Mouse (Mus musculus) forebrain, postnatal 0 days (tissue): ENCODE data around the gene Snd1. TPM values are rescaled to one million over a fixed set of nuclear protein-coding genes. Genes with fewer than 3 reads are reported as not detected.

Source experiments
- ATAC-seq: fragments of 200-750 bp; cut with Nextera tagmentation; 2 replicates; pipeline ENCODE4 v1.8.0; 2017; ENCODE audit warnings: mild to moderate bottlenecking, moderate library complexity
- DNase-seq: peaks from one replicate; pipeline ENCODE4 v3.0.0-alpha.2; 2015
- H3K27ac ChIP-seq: fragments of 300-500 bp; sonication (generic); 2 replicates; pipeline ENCODE4 v1.5.1; 2014; ENCODE audit warnings: low read depth, mild to moderate bottlenecking, antibody characterized with exemption, low read length, moderate library complexity, mixed read lengths
- H3K27me3 ChIP-seq: fragments of 300-500 bp; sonication (generic); 2 replicates; pipeline ENCODE4 v1.6.1; 2014; ENCODE audit warnings: mild to moderate bottlenecking, low read length, mixed read lengths; ENCODE audit not compliant: insufficient read depth
- H3K36me3 ChIP-seq: fragments of 300-500 bp; sonication (generic); 2 replicates; pipeline ENCODE4 v1.6.1; 2014; ENCODE audit warnings: mild to moderate bottlenecking, moderate library complexity; ENCODE audit not compliant: insufficient read depth
- H3K4me1 ChIP-seq: fragments of 300-500 bp; sonication (generic); 2 replicates; pipeline ENCODE4 v1.6.1; 2014; ENCODE audit warnings: antibody characterized with exemption; ENCODE audit not compliant: insufficient read depth
- H3K4me2 ChIP-seq: fragments of 300-500 bp; sonication (generic); 2 replicates; pipeline ENCODE4 v1.6.1; 2014; ENCODE audit warnings: low read depth, mild to moderate bottlenecking, moderate library complexity
- H3K4me3 ChIP-seq: fragments of 300-500 bp; sonication (generic); 2 replicates; pipeline ENCODE4 v1.5.1; 2014; ENCODE audit warnings: low read depth, low read length, mixed read lengths
- H3K9ac ChIP-seq: fragments of 300-500 bp; sonication (generic); 2 replicates; pipeline ENCODE4 v1.6.1; 2014; ENCODE audit warnings: mild to moderate bottlenecking
- H3K9me3 ChIP-seq: fragments of 300-500 bp; sonication (generic); 2 replicates; pipeline ENCODE4 v1.6.1; 2016; ENCODE audit warnings: low read length
- CTCF ChIP-seq: sonication (generic); IDR thresholded peaks from 2 replicates; pipeline ENCODE4 v1.5.1; 2016; ENCODE audit warnings: antibody characterized with exemption, control low read depth, low read depth
- WGBS: fragments of 180-500 bp; shearing (Covaris S2); extraction: QIAGEN DNeasy Blood & Tissue Kit; methylation state at CpG from one replicate; pipeline ENCODE4 v1.1.7; 2014; 5-methylcytosine and 5-hydroxymethylcytosine counted together
- polyA plus RNA-seq: library from polyadenylated mRNA; unstranded; fragments of >200 nt; fragmentation: Nextera tagmentation; extraction: Ambion mirVana; gene quantifications from 2 replicates; pipeline ENCODE4 v1.2.1, GENCODE M21; 2015
- total RNA-seq: library from RNA; depleted of rRNA; stranded (reverse); fragments of >200 nt; gene quantifications from 2 replicates; pipeline ENCODE4 v1.2.3, GENCODE M21; 2014

Snd1 gene
- total and polyA plus RNA-seq, 2 experiments from 2014 or later = 72.4 to 90.8 TPM

GRCm38 (mm10) chr6:28904417-28904816, 429.5 kb downstream of the Snd1 start:
- Histone ChIP-seq H3K27me3 (no peaks in the 10 kb centered on the region), H3K4me3 (no peak overlapping the region), H3K36me3 (no peaks in the 10 kb centered on the region), H3K4me2 (no peak overlapping the region), H3K4me1 (no peaks in the 10 kb centered on the region), H3K27ac (no peak overlapping the region), H3K9ac (no peak overlapping the region), H3K9me3 (no peaks in the 10 kb centered on the region)
- TF ChIP-seq CTCF = peak; percentile 12; the same call in 1 of the 2 replicates
- no peak for ATAC-seq
- no peak for DNase-seq
- WGBS = 66% methylated on average over 4 of the region's 4 CpGs

DNA sequence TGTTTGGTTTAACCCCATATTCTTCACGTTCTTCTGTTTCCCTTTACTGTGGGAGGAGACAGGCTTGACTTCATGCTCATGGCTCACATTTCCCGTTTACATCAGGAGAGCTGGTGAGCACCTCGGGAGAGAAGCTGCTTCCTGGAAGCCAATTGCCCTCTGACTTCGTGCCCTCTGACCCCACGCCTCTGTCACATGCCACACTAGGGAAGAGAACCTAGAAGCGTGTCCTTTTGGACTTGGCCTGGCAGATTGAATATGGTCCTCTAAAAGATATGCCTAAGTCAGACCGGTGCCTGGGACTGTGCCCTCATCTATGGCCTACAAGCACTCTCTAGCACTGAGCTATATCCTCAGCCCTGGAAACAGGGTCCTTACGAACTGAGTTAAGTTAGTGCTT, 430.4 kb downstream of the Snd1 start:
- Histone ChIP-seq H3K27ac (no peak overlapping the region), H3K27me3 (no peaks in the 10 kb centered on the region), H3K9ac (no peak overlapping the region), H3K4me3 (no peak overlapping the region), H3K9me3 (no peaks in the 10 kb centered on the region), H3K4me2 (no peak overlapping the region), H3K4me1 (no peaks in the 10 kb centered on the region), H3K36me3 (no peaks in the 10 kb centered on the region)
- no peak for TF ChIP-seq CTCF
- no peak for DNase-seq
- WGBS = 82% methylated on average over 8 of the region's 8 CpGs
- ATAC-seq = no peak

DNA sequence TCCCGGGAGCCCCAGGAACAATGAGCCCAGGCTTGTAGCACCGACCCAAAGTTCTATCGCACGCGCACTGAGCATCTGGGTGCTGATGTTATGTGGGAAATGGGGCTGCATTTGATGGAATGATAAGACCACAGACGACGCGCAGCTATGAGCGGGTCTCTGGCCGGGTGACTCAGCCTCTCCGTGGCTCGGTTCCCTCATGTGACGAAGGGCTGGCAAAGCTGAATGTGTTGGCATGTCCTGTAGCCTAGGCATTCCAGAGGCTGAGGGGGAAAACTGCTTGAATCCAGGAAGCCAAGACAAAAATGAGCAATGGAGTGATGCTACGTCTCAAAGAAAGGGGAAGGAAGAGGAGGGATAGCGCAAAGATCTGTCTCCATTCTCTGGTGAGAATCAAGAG, 434.9 kb downstream of the Snd1 start:
- no peaks in the 10 kb centered on the region for H3K36me3 ChIP-seq
- DNase-seq (no peak), ATAC-seq (no peak)
- H3K27ac ChIP-seq = no peak overlapping the region
- no peaks in the 10 kb centered on the region for H3K27me3 ChIP-seq
- no peak overlapping the region for H3K9ac ChIP-seq
- H3K4me3 ChIP-seq = no peak overlapping the region
- H3K9me3 ChIP-seq = no peaks in the 10 kb centered on the region
- H3K4me1 ChIP-seq = no peaks in the 10 kb centered on the region
- no peak overlapping the region for H3K4me2 ChIP-seq
- WGBS = 76% methylated on average over 15 of the region's 15 CpGs
- no peak for TF ChIP-seq CTCF

GRCm38 (mm10) chr6:28914981-28915380, 440.0 kb downstream of the Snd1 start:
- DNase-seq (no peak), ATAC-seq (no peak)
- Histone ChIP-seq H3K9me3 (no peaks in the 10 kb centered on the region), H3K4me1 (no peaks in the 10 kb centered on the region), H3K27me3 (no peaks in the 10 kb centered on the region), H3K4me2 (no peak overlapping the region), H3K9ac (no peak overlapping the region), H3K27ac (no peak overlapping the region), H3K4me3 (no peak overlapping the region), H3K36me3 (no peaks in the 10 kb centered on the region)
- TF ChIP-seq CTCF = peak; percentile 19; the same call in 1 of the 2 replicates
- WGBS = 42% methylated on average over 1 of the region's 1 CpGs

DNA sequence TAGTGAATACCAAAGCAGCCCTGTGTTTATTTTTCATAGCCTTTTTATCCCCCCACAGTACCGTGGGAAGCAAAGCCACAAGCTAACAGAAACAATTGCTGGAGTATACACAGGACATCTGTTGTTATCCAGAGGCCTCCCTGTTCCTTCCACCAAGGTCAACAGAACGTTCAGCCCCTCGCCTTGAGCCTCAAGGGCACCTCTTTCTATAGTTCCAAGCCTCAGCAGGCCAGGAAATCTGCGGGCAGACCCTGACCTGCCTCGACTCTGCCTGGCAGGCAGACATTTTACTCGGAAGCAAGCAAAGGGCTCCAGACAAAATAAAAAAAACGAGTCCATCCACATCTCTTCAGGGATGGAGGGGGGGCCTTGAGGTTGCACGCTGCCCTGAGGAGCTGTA, 441.7 kb downstream of the Snd1 start:
- H3K4me3 ChIP-seq = no peak overlapping the region
- no peaks in the 10 kb centered on the region for H3K36me3 ChIP-seq
- H3K4me1 ChIP-seq = no peaks in the 10 kb centered on the region
- WGBS = 67% methylated on average over 8 of the region's 8 CpGs
- no peaks in the 10 kb centered on the region for H3K27me3 ChIP-seq
- H3K27ac ChIP-seq = no peak overlapping the region
- DNase-seq (no peak), ATAC-seq (no peak)
- no peaks in the 10 kb centered on the region for H3K9me3 ChIP-seq
- H3K4me2 ChIP-seq = no peak overlapping the region
- no peak overlapping the region for H3K9ac ChIP-seq
- TF ChIP-seq CTCF = no peak

- DNase-seq (no peak), ATAC-seq (no peak)
- no peak overlapping the region for H3K27ac ChIP-seq
- H3K36me3 ChIP-seq = no peaks in the 10 kb centered on the region
- WGBS = 60% methylated on average over 6 of the region's 6 CpGs
- H3K9me3 ChIP-seq = no peaks in the 10 kb centered on the region
- H3K4me1 ChIP-seq = no peaks in the 10 kb centered on the region
- no peak for TF ChIP-seq CTCF
- H3K4me3 ChIP-seq = no peak overlapping the region
- H3K4me2 ChIP-seq = no peak overlapping the region
- H3K9ac ChIP-seq = no peak overlapping the region
- H3K27me3 ChIP-seq = no peaks in the 10 kb centered on the region
Measured at GRCm38 (mm10) chr6:28919346-28919745, 444.4 kb downstream of the Snd1 start.

DNA sequence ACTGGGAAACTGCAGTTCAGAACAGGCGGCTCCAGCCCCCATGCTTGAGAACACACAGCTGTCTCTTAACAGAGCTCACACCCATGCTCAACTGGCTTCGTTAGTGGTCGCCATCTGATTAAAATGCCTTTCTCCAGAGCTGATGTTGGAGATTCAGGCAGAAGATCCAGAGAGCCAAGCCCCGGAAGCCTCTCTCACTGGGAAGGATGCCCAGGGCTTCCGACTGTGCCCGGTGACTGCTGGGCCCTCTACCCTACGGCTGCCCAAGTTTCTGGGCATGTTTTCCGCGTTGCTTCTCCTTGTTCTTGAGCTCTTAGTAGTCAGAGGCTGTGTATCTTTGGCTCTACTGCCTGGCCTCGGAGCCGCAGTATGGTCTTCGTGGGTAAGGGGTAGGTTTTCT, 447.4 kb downstream of the Snd1 start:
- WGBS = 74% methylated on average over 12 of the region's 12 CpGs
- DNase-seq = no peak

More for the DNA sequence above, 447.4 kb downstream of the Snd1 start:
- Histone ChIP-seq H3K9me3 (no peaks in the 10 kb centered on the region), H3K36me3 (no peaks in the 10 kb centered on the region), H3K4me1 (no peaks in the 10 kb centered on the region), H3K9ac (no peak overlapping the region), H3K27me3 (no peaks in the 10 kb centered on the region), H3K4me2 (no peak overlapping the region), H3K4me3 (no peak overlapping the region), H3K27ac (no peak overlapping the region)
- no peak for ATAC-seq
- no peak for TF ChIP-seq CTCF
